Mouse (Mus musculus): Measurements from ENCODE around the gene Camkv. TPM values are rescaled to one million over a fixed set of nuclear protein-coding genes. Genes with fewer than 3 reads are reported as not detected.

Gene Camkv
- total RNA-seq, 2 experiments from 2014 or later: not detected

DNA sequence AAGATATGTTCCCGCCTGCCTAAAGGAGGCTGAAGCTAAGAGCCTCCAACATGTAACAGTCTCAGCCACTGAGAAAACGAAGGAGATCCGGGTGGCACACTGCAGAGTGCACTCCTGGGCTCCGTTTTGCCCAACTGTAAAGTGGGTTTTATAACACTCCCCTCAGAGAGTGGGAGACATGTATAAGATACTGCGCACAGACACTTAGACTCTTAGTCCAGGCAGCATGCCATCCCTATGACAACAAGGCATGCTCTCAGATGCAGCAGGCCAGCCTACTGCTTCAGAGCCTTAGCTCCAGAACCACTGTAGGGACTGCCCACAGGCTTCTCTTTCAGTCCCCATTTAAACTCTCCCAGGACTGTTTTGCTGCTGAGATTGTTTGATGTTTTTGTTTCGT, 16.6 kb upstream of the Camkv start:
- ATAC-seq (replicated peaks; ENCODE audit: low FRiP score, poor library complexity, severe bottlenecking): no peak

DNA sequence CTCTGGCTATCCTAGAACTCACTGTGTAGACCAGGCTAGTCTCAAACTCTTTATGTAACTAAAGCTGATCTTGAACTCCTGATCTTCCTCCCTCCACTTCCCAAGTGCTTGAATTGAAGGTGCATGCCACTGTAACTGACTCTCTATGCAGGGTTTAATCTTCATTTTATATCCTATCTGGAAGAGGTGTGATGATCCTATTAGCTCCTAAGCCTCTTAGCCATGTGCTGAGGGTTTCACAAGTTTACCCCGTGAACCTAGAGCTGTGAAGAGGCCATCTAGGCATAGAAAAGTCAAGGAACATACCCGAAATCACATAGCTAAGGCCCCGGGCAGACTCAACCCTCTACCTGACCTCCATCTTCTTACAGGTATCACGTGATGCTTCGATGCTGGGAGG, 16.0 kb upstream of the Camkv start:
- no peak for ATAC-seq (replicated peaks; ENCODE audit: low FRiP score, poor library complexity, severe bottlenecking)

GRCm38 (mm10) chr9:107923021-107923420, 12.5 kb upstream of the Camkv start:
- peak; percentile 43; the same call in 1 of the 2 replicates for ATAC-seq (replicated peaks; ENCODE audit: low FRiP score, poor library complexity, severe bottlenecking)

DNA sequence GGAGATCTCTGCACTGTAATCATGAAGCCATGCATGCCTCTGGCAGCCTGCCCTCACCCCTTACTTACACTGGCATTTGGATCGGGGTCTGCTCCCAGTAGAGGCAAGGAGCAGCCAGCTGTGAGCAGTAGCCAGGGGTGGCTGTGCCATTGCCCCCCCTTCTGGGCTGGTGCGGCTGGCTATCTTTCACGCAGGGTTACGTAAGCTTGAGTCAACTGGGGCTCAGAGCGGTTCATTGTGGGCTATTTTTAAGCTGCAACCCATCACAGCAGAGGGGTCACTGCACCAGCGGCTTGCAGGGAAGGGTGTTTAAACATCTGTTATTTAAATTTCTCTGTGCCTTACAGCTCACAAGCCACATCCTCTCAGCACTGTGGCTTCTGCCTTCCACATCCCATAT, 11.5 kb upstream of the Camkv start:
- ATAC-seq (replicated peaks; ENCODE audit: low FRiP score, poor library complexity, severe bottlenecking): no peak

- ATAC-seq (replicated peaks; ENCODE audit: low FRiP score, poor library complexity, severe bottlenecking): no peak
Measured at GRCm38 (mm10) chr9:107925251-107925650, 10.2 kb upstream of the Camkv start.

DNA sequence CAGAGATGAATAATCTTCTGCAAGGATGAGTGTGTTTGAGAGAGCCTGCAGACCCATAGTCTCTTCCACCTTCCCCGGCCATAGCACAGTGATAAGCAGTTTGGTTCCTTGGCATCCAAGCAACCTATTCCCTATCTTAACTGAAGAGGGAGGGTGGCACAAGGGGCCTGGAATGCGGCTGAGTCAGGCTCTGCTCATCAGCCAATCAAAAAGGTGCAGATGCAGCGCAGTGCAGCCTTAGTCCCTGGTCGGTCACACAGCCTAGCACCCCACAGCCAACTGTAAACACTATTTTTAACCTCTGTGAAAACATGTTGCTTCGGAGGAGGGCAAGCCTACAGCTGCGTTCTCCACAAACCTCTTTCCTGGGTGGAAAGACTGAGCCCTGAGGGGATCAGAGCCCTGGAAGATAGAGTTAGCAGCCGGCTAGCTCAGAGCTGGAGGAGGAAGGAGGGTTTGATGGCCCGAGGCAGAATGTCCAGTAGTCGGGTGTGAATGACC, 8.5 kb upstream of the Camkv start:
- ATAC-seq (replicated peaks; ENCODE audit: low FRiP score, poor library complexity, severe bottlenecking): no peak

DNA sequence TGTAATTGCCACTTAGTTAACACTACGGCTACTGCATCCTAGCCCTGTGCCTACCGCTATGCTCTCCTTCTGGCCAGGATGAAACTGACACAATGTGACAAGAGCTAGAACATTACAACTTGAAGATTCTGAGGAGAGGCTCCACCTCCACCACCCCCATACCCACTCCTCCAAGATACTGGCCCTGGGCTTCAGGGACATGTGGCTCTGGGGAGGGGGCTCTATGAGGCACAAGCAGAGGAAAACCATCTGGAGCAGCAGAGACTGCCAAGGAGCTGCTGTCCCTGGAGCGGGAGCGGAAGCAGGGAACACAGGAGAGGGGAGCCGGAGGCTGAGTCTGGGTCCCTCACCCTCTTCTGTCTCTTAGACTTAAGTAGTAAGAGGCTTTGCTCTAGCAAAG, 7.7 kb upstream of the Camkv start:
- no peak for ATAC-seq (replicated peaks; ENCODE audit: low FRiP score, poor library complexity, severe bottlenecking)

DNA sequence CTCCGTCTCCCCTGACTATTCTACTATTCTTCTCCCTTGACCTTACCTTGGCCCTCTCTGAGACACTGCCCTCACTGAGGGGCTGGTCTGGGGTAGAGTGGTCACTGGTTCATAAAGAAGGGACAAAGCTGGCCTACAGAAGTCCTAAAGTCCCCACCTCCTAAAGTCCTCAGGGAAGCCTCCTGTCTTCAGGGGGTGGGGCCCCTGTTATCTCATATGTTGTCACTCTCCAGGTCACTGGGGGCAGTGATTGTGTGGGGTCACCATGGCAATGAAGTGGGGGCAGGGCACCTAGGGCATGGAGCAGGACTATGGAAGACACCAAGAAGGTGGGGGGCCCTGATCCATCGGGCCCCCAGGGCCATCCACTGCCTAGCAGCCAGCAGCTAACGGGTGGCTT, 7.3 kb upstream of the Camkv start, which contains the start of gene Actl11:
Gene Actl11 (plus strand): TSS at position 301 of the 400 bp plus-strand sequence.
- no peak for ATAC-seq (replicated peaks; ENCODE audit: low FRiP score, poor library complexity, severe bottlenecking)

DNA sequence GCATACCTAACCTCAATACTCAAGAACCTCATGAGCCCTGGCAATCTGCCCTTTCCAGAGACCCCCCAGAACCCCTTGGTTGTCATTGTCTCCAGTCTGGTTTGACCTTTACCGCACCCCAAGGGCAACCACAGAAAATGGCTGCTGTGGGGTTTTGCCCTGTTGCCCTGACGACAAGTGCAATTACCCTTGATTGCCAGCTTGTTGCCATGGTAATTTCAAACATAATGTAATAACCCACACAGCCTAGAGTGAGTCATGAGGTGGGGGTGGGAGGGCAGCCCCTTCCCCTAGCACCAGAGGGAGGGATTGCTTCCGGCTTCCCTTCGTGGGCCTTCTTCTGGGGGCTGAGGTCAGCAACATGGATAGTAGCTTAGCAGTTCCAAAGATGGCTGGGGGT, 3.3 kb upstream of the Camkv start:
- ATAC-seq (replicated peaks; ENCODE audit: low FRiP score, poor library complexity, severe bottlenecking): no peak

DNA sequence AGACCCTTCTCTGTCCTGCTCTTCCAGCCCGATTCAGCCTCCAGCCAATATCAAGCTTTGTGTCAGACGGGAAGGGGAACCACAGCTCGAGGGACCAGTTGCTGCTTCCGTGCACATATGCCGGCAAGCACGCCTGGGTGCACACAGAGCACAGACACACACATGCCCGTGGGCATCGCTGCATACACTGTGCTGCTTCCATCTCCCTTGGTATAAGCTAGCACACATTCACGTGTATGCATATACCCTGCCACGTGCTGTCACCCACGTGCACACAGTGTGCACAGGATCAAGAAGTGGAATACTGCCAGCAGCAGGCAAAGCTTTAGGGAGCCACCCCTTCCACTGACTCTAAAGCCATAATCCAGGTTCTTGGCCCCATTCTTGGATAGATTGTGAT, 1.3 kb upstream of the Camkv start:
- ATAC-seq (replicated peaks; ENCODE audit: low FRiP score, poor library complexity, severe bottlenecking): no peak

DNA sequence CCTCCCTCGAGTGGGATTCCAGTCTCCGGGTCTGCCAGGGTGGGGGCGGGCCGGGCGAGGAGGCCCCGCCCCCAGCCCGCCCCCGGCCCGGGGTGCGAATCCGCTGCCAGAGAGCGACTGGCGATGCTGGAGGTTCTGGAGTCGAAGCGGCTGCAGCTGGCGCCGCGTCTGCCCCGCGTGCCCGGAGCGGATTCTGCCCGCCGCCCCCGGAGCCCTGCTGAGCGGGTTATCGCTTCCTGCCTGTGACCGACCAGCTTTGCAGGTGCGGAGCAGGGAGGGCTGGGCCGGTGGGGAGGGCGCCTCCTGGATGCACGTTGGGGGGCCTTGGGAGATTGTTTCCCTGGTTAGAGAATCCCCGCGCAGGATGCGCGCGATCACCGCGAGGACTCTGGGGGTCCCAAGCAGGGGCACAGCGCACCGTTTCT, 328 bp downstream of the Camkv start:
- no peak for ATAC-seq (replicated peaks; ENCODE audit: low FRiP score, poor library complexity, severe bottlenecking)

GRCm38 (mm10) chr9:107936215-107936822, 845 bp downstream of the Camkv start:
- ATAC-seq (replicated peaks; ENCODE audit: low FRiP score, poor library complexity, severe bottlenecking): no peak

- ATAC-seq (replicated peaks; ENCODE audit: low FRiP score, poor library complexity, severe bottlenecking): no peak
Measured at GRCm38 (mm10) chr9:107936831-107937230, 1.4 kb downstream of the Camkv start.

DNA sequence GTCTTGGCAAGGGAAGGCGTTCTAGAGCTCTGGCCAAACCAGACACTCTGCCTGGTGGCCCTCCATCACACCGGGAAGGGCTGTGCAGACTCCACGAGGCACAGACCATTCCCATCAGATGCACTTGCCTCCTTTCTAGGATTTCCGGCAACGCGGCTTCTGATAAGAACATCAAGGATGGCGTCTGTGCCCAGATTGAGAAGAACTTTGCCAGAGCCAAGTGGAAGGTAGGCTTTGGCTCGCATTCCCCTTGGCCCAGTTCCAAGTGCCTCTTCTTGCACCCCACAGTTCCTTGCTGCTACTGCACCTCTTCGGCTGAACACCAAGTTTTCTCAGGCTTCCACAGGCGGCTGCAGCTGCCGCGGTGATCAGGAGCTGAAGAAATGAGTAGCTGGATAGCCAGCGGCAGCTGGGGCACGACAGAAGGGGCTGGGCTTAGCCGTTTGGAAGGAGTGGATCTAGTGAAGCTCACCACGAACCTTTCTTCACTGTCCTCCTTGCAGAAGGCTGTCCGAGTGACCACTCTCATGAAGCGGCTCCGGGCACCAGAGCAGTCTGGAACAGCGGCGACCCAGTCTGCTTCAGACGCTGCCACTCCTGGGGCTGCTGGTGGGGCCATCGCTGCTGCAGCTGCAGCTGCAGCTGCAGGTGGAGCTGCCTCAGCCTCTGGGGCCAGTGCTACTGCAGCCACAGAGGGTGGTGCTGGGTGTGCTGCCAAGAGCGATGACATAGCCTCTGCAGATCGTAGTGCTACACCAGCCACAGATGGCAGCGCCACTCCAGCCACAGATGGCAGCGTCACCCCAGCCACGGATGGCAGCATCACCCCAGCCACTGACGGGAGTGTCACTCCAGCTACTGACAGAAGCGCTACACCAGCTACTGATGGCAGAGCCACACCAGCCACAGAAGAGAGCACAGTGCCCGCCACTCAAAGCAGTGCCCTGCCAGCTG, 12.0 kb downstream of the Camkv start:
- peak; percentile 50 for ATAC-seq (replicated peaks; ENCODE audit: low FRiP score, poor library complexity, severe bottlenecking)

DNA sequence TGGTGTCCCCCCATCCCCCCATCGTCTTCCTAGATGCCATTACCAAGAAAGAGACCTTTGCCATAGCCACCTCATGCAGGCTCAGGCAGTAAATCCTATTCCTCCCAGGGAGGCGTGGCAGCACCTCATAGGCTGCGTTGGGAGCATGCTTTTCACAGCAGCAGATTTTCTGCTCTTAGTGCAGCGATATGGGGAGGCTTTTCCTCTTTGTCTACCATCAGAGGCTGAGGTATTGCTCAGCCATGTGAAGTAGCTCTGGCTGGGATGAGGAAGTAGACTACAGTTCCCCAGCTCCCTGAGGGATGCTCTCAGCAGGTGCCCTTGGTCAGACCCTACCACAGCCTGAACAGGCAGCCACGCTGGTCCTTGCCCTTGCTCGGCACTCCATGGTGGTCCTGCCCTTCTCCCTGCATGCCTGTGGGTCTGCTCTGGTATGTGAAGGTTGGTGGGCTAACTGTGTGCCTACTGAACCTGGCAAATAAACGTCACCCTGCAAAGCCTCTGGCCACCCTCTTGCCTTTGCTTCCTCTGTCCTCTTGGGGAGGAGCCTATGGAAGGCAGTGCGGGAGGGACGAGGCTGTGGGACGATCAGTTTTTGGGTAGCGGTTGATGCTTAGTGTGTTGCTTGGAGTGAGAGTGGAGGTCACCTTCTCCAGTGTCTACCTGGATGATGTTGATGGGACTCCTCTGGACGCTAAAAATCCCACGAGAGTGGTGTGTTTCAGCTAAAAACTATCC, 13.9 kb downstream of the Camkv start:
- ATAC-seq (replicated peaks; ENCODE audit: low FRiP score, poor library complexity, severe bottlenecking): no peak

GRCm38 (mm10) chr9:107949922-107950235, 14.4 kb downstream of the Camkv start, which contains the start of gene Traip:
Gene Traip (plus strand): TSS chr9:107950136.
- ATAC-seq (replicated peaks; ENCODE audit: low FRiP score, poor library complexity, severe bottlenecking): no peak

DNA sequence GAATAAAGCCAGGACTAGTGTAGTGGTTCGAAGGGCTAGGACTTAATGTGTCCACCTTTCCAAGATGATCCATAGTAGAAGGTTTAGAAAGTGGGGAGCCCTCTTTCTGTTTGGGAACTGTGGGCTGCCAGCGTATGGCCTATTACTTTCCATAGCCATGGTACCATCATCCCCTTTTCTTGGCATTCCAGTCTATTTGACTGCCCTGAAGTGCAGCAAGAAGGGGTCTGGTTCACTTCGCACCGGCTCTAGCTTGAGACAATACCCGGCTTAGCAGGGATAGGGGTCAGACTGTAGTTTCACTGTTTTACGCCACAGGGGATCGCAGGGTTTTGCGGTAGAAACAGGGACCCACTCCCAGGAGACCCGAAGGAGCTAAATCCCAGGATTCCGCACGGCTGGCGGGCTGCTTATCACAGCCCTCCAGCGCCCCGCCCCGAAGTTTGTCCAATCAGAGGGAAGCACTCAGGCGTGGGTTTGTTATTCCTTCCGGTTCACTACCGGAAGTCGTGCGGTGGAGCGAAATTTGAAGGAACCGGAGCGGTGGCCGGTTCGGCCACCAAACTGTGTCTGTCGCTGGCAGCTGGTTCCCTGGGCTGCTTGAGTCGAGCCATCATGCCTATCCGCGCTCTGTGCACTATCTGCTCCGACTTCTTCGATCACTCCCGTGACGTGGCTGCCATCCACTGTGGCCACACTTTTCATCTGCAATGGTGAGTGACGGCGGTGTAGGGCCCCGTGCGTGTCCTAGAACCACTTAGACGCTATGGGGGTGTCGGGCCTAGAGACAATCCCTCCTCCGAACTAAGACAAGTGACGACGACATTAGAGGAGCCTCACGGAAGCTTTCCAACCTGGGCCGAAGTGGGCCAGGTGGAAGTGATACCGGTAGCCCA, 15.2 kb downstream of the Camkv start:
- ATAC-seq (replicated peaks; ENCODE audit: low FRiP score, poor library complexity, severe bottlenecking): peak; percentile 90

GRCm38 (mm10) chr9:107955613-107956289, 20.3 kb downstream of the Camkv start:
- no peak for ATAC-seq (replicated peaks; ENCODE audit: low FRiP score, poor library complexity, severe bottlenecking)

- no peak for ATAC-seq (replicated peaks; ENCODE audit: low FRiP score, poor library complexity, severe bottlenecking)
Measured at GRCm38 (mm10) chr9:107957141-107957540, 21.7 kb downstream of the Camkv start.

All from erythroblast, adult 5-6 weeks (primary cell).